Comparison of ENCODE assay signal across 20 mouse cellular contexts in the genomic region with DNA sequence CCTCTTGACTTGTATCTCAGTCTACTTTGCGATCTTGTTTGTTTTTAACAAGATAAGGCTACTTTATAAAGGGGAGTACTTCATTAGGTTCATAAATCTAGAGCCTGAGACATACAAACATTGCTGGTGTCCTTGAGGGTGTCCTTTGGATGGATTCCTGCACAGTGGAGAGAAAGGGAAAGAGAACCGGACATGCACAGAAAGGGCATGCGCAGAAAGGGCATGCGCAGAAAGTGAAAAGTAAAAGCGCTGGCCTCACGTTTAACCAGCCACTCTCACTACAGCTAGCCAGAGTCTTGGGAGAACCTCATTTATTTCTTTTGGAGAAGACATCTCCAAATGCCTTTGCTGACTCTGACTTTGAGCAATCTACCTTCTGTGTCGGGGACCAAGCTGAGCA.
DNase-seq lines count a peak whose midpoint lies in the region; ATAC-seq and TF ChIP-seq lines count a peak whose summit lies in the region.
"Had no signal": no experiment of that assay in that cellular context is flagged by ENCODE, and none has a peak within 500 bp of the region (broad histone marks: within the 10 kb centered on the region; RNA-seq: fewer than 3 reads in every experiment).

No protein-coding gene starts in this region.

- H3K27me3 ChIP-seq in kidney, embryonic 16.5 days (ENCODE audit: insufficient read depth, low read length): no peaks in the 10 kb centered on the region
- H3K27me3 ChIP-seq in kidney, postnatal 0 days (ENCODE audit: insufficient read depth, low read length): no peaks in the 10 kb centered on the region
- H3K27me3 ChIP-seq: heart, embryonic 15.5 days; neural tube, embryonic 15.5 days had no signal

- H3K4me2 ChIP-seq in kidney, embryonic 16.5 days (replicated peaks; ENCODE audit: low read depth, low read length): no peak overlapping the region
- no peak overlapping the region for H3K4me2 ChIP-seq in kidney, postnatal 0 days (ENCODE audit: low read length)
- H3K4me2 ChIP-seq: heart, embryonic 15.5 days; neural tube, embryonic 15.5 days had no signal

- peaks cover 4% of the 10 kb centered on the region; the same call in 1 of the 2 replicates for H3K4me1 ChIP-seq in kidney, embryonic 16.5 days (ENCODE audit: insufficient read depth, low read length)
- H3K4me1 ChIP-seq in kidney, postnatal 0 days (replicated peaks; ENCODE audit: insufficient read depth, low read length): no peaks in the 10 kb centered on the region
- H3K4me1 ChIP-seq: neural tube, embryonic 15.5 days had no signal

- no peak overlapping the region for H3K27ac ChIP-seq in kidney, embryonic 16.5 days (ENCODE audit: low read length)
- 0 out of 2 replicates have a peak overlapping the region, but pooled peaks have one; percentile 19 for H3K27ac ChIP-seq in kidney, postnatal 0 days
- H3K27ac ChIP-seq: heart, embryonic 15.5 days; neural tube, embryonic 15.5 days; stomach, postnatal 0 days had no signal

- H3K9ac ChIP-seq in kidney, embryonic 16.5 days (replicated peaks; ENCODE audit: low read length): no peak overlapping the region
- H3K9ac ChIP-seq in kidney, postnatal 0 days (ENCODE audit: low read depth, low read length): no peak overlapping the region
- H3K9ac ChIP-seq: heart, embryonic 15.5 days; neural tube, embryonic 15.5 days had no signal

- no peaks in the 10 kb centered on the region for H3K9me3 ChIP-seq in kidney, embryonic 16.5 days (ENCODE audit: low read length)
- H3K9me3 ChIP-seq in kidney, postnatal 0 days (replicated peaks; ENCODE audit: low read length): no peaks in the 10 kb centered on the region
- H3K9me3 ChIP-seq: heart, embryonic 15.5 days; neural tube, embryonic 15.5 days had no signal

- intact Hi-C loops in left cerebral cortex, postnatal 10 days (cut with DNase I): no loop called here

- no peaks in the 10 kb centered on the region for H3K36me3 ChIP-seq in kidney, embryonic 16.5 days (ENCODE audit: insufficient read depth, low read length)
- H3K36me3 ChIP-seq in kidney, postnatal 0 days (ENCODE audit: insufficient read depth, low read length): no peaks in the 10 kb centered on the region
- H3K36me3 ChIP-seq: heart, embryonic 15.5 days; neural tube, embryonic 15.5 days had no signal

- no peak overlapping the region for H3K4me3 ChIP-seq in kidney, embryonic 16.5 days (ENCODE audit: low read length)
- no peak overlapping the region for H3K4me3 ChIP-seq in kidney, postnatal 0 days (replicated peaks; ENCODE audit: low read depth, low read length)
- H3K4me3 ChIP-seq: heart, embryonic 15.5 days; myocyte; neural tube, embryonic 15.5 days had no signal

- 77% methylated on average over 7 of the region's 7 CpGs for WGBS in kidney, embryonic 16.5 days
- WGBS in kidney, postnatal 0 days: 74% methylated on average over 7 of the region's 7 CpGs

- DNase-seq in kidney, adult 8-10 months: peak; percentile 13 to 36
- peak; percentile 80 for DNase-seq in adrenal gland, postnatal 10 days
- peak; percentile 21 for DNase-seq in kidney, postnatal 0 days (ENCODE audit: low spot score)
- DNase-seq in testis, postnatal 10 days (ENCODE audit: low spot score): peak; percentile 54
- no peak for DNase-seq in urinary bladder, adult 2 months (ENCODE audit: low spot score)
- no peak for DNase-seq in left cerebral cortex, postnatal 10 days (ENCODE audit: extremely low spot score in 1 of 2, low spot score in 2 of 2)
- DNase-seq: cerebellum, adult 2 months; gastrocnemius, postnatal 10 days; heart, adult 18-20 months; layer of hippocampus, postnatal 36 days; liver; midbrain, embryonic 14.5 days; thymus, postnatal 36 days had no signal

- no peak for ATAC-seq in kidney, embryonic 16.5 days (ENCODE audit: low FRiP score, low TSS enrichment)
- ATAC-seq in kidney, postnatal 0 days (replicated peaks; ENCODE audit: low FRiP score, low read depth): no peak
- ATAC-seq: forebrain, embryonic 14.5 days; lung, postnatal 0 days had no signal

- TF ChIP-seq CTCF in kidney, postnatal 0 days (IDR thresholded peaks at IDR 0.05; ENCODE audit: low read depth): no peak

Comparison
In these comparisons a context has a peak if more than half of its experiments do, and no peak if none do; other contexts are left out.
1. DNase-seq: peak in kidney, adult 8-10 months (2 of 2), adrenal gland, postnatal 10 days (single experiment), kidney, postnatal 0 days (single experiment) and testis, postnatal 10 days (single experiment); none in urinary bladder, adult 2 months (single experiment) and left cerebral cortex, postnatal 10 days (0 of 2).